Mouse (Mus musculus): ENCODE measurements around the gene Fam117a.

Fam117a gene

GRCm38 (mm10) chr11:95336568-95337128 lies at the start of gene Fam117a:
Gene Fam117a (plus strand): TSS chr11:95337018.
- peak; percentile 80 for DNase-seq (ENCODE audit: low spot score)

- DNase-seq (ENCODE audit: low spot score) = no peak
These were observed 44.8 kb upstream of the Fam117a start for GRCm38 (mm10) chr11:95291998-95292397.

GRCm38 (mm10) chr11:95293017-95293624 lies 43.7 kb upstream of the Fam117a start:
- no peak for DNase-seq (ENCODE audit: low spot score)

- no peak for DNase-seq (ENCODE audit: low spot score)
These were observed 41.1 kb upstream of the Fam117a start for GRCm38 (mm10) chr11:95295736-95296135.

- DNase-seq (ENCODE audit: low spot score) = no peak
These were observed 38.7 kb upstream of the Fam117a start for GRCm38 (mm10) chr11:95298146-95298545.

GRCm38 (mm10) chr11:95299886-95300285 lies 36.9 kb upstream of the Fam117a start:
- DNase-seq (ENCODE audit: low spot score) = no peak

- no peak for DNase-seq (ENCODE audit: low spot score)
These were observed 35.0 kb upstream of the Fam117a start for GRCm38 (mm10) chr11:95301772-95302171.

- DNase-seq (ENCODE audit: low spot score) = no peak
These were observed 31.2 kb upstream of the Fam117a start for GRCm38 (mm10) chr11:95305600-95305999.

GRCm38 (mm10) chr11:95307526-95307925 lies 29.3 kb upstream of the Fam117a start:
- DNase-seq (ENCODE audit: low spot score) = no peak

- peak; percentile 93 for DNase-seq (ENCODE audit: low spot score)
These were observed 27.3 kb upstream of the Fam117a start for GRCm38 (mm10) chr11:95309510-95310006.

GRCm38 (mm10) chr11:95310007-95310647 lies 26.7 kb upstream of the Fam117a start, which contains the start of gene Kat7:
Gene Kat7 (minus strand): TSS chr11:95310246.
- DNase-seq (ENCODE audit: low spot score) = peak; percentile 91

GRCm38 (mm10) chr11:95310648-95311424 lies 26.0 kb upstream of the Fam117a start:
- peak; percentile 23 for DNase-seq (ENCODE audit: low spot score)

GRCm38 (mm10) chr11:95311425-95311807 lies 25.4 kb upstream of the Fam117a start:
- DNase-seq (ENCODE audit: low spot score) = no peak

- no peak for DNase-seq (ENCODE audit: low spot score)
These were observed 21.4 kb upstream of the Fam117a start for GRCm38 (mm10) chr11:95315215-95315955.

- no peak for DNase-seq (ENCODE audit: low spot score)
These were observed 18.7 kb upstream of the Fam117a start for GRCm38 (mm10) chr11:95318116-95318515.

GRCm38 (mm10) chr11:95319506-95319905 lies 17.3 kb upstream of the Fam117a start:
- no peak for DNase-seq (ENCODE audit: low spot score)

- peak; percentile 49 for DNase-seq (ENCODE audit: low spot score)
These were observed 16.8 kb upstream of the Fam117a start for GRCm38 (mm10) chr11:95320010-95320409.

- no peak for DNase-seq (ENCODE audit: low spot score)
These were observed 12.6 kb upstream of the Fam117a start for GRCm38 (mm10) chr11:95324181-95324580.

GRCm38 (mm10) chr11:95325832-95326231 lies 11.0 kb upstream of the Fam117a start:
- no peak for DNase-seq (ENCODE audit: low spot score)

- DNase-seq (ENCODE audit: low spot score) = no peak
These were observed 10.6 kb upstream of the Fam117a start for GRCm38 (mm10) chr11:95326243-95326642.

- peak; percentile 36 for DNase-seq (ENCODE audit: low spot score)
These were observed 8.2 kb upstream of the Fam117a start for GRCm38 (mm10) chr11:95328629-95329028.

GRCm38 (mm10) chr11:95330662-95331061 lies 6.2 kb upstream of the Fam117a start:
- DNase-seq (ENCODE audit: low spot score) = no peak
